Mouse (Mus musculus): ENCODE measurements at regions not wholly inside any gene's neighbourhood (a gene's known extent, or its start where the extent isn't known, plus 50 kb on each side); places are given as distances from the start of the nearest gene placed in this dataset.

GRCm38 (mm10) chr12:92024461-92025218, 175.7 kb upstream of the Sel1l start:
- TF ChIP-seq CTCF (conservative IDR thresholded peaks at IDR 0.05; ENCODE audit: insufficient read depth, insufficient read length, low read depth, low read length) (no peak), POLR2A (IDR thresholded peaks at IDR 0.05; ENCODE audit: low read depth, low read length) (no peak)
